Mouse (Mus musculus) right cerebral cortex, adult 2 months (tissue): ENCODE measurements around the gene Rprd2.

ENCODE experiments used
- DNase-seq, 2 experiments: peaks; one replicate each; pipeline ENCODE4 v3.0.0; 2021 to 2022; ENCODE audit warnings: low spot score in 2 of 2

The Rprd2 gene

GRCm38 (mm10) chr3:95739353-95740104 lies 79.1 kb downstream of the Rprd2 start, which contains the start of gene Ecm1:
Ecm1 (minus strand) TSS chr3:95739569.
- peak; percentile 61 to 69 for DNase-seq

DNA sequence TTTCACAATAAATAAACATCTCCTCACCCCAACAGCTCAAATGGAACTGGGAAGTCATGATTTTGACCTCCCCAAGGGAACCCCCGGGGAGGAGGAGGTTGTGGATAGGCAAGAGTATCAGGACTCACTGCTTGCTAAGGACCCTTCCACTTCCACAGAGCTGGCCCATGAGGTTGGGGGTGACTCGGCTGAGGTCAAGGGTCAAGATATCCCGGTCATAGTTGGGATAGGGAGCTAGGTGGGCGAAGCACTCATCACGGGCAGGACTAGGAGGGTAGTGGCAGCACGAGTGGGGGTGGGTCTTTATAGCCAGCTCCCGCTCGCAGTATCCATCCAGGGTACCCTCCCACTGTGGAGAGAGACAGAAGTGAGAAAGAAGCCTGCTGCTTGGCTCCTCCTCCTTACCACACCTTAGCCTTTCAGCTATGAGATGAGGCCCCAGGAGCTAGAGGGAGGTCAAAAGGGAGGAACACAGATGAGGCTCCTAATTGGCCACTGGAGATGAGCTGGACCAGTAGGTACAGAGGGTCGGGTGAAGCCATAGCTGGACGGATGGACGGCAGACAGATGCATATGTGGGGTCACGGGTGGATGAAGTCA lies 83.5 kb downstream of the Rprd2 start:
- DNase-seq: no peak

DNA sequence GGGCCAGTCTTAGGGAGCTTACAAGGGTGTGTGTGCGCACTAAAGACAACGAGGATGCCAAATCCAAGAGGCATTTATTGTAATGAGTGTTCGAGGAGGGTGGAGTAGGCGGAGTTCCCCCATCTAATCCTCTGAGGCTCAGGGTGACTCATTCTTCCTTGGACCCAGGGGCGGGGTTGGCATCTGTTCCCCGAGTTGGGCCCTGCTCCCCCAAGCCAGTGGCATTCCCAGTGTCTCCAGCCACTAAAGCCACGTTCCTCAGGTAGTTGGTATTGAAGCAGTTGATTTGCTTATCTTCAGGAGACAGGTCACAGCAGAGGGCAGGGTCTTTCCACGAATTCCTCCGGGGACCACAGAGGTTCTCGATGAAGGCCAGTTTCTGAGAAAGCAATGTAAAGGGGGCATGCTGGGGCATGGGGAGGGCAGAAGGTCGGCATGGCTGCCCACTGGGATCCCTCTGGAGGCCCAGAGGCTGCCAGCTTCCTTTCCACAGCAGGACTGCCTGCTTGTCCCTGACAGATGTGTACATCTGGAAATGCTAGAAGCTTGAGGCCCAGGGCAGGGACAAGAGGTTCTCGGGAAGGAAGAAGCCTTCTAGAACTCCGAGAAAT lies 84.5 kb downstream of the Rprd2 start:
- DNase-seq: no peak

DNA sequence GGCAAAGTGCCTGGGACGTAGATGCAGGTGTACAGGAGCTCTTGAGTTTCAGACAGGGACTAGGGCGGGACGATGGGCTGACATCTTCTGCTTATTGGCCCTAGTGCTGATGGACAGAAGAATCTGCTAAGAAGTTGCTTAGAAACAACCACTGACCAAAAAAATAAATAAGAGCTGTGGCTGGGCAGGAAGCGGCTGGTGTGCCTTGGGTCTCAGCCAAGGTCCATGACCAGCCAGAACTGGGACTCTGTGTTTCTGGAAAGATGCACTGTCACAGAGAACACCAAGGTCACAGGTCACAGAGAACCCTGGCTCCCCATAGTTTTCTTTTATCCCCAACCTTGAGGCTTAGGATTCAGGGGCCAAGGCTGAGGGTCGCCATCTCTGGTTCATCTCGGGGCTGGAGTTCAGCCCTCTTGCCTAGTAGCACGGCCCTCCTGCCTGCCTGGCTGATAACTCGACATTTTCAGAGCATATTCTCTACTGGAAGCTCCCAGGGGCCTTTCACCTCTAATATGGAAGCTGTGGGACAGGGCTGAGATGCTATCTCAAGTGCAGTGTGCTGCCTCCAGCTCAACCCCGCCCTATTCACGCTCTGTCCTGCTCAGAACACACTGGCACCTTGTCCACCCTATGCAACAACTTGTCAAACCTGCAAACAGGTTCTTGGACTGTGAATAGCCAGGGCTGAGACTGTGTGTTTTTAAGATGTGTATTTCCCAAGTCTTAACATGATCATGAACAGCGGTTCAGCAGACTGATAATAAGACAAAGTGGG lies 85.7 kb downstream of the Rprd2 start:
- no peak for DNase-seq

GRCm38 (mm10) chr3:95732297-95732696 lies 86.4 kb downstream of the Rprd2 start:
- peak in 1 of 2 experiments; percentile 30 for DNase-seq

- DNase-seq: no peak
Measured at GRCm38 (mm10) chr3:95731802-95732201, 86.9 kb downstream of the Rprd2 start.

- DNase-seq: no peak
Measured at GRCm38 (mm10) chr3:95730431-95730830, 88.2 kb downstream of the Rprd2 start.

DNA sequence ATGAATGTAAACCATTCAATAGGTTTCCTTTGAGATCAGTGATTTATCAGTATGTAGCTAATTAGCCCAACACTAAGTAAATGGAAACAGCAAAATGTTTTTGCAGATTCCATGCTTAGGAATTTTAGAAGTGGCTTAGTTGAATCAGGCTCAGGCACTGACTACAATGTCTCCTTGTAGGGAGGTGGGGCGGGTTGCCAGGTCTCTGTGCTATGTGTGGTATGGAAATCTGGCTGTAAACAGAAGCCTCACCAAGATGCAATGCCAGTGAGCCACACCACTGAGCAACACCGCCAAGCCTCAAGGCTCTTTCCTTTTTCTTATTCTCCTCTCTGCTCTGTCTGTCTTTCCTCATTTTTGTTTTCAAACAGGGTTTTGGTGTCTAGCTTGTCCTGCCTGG lies 89.8 kb downstream of the Rprd2 start:
- no peak for DNase-seq

DNA sequence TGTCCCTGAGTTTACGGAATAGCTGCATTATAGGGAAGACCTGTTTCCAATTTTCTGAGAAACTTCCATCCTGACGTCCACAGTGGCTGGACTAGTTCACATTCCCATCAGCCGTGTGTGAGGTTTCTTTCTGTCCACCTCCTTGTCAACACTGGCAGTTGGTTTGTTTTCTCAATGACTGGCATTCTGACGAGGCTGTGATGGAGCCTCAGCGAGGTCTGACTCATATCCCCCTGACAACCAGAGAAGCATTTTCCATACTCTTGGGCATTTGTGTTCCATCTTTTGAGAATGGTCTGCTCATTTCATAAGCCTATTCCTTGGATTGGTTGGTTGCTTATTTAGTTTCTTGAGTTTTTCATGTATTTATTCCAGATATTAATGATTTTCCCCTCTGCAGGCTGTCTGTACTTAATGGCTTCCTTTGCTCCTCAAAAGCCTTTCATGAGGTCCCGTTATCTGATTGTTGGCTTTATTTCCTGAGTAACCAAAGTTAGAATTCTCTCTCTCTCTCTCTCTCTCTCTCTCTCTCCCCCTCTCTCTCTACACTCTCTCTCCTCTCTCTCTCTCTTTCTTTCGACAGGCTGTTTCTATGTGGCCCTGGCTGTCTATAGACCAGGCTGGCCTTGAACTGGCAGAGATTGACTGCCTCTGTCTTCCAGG lies 91.8 kb downstream of the Rprd2 start:
- no peak for DNase-seq

GRCm38 (mm10) chr3:95725863-95726262 lies 92.8 kb downstream of the Rprd2 start:
- no peak for DNase-seq

- DNase-seq: no peak
Measured at GRCm38 (mm10) chr3:95722386-95722785, 96.3 kb downstream of the Rprd2 start.

GRCm38 (mm10) chr3:95718153-95718552 lies 100.5 kb downstream of the Rprd2 start:
- DNase-seq: no peak

DNA sequence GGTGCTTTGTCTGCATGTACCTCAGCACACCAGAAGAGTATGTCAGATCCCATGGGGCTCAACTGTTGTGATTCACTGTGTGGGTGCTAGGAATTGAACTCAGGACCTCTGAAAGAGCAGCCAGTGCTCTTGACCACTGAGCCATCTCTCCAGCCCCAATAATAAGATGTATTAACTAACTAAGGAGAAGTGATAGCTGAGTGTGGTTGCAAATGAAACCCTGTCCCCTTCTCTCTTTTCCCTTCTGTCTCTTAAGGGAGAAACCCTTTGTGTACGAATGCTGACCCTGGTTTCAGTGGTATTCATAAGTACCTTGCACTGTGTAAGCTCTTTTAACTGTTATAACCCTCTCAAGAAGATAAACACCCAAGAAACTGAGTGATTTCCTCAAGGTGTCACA lies 102.6 kb downstream of the Rprd2 start:
- no peak for DNase-seq
